Mouse (Mus musculus): Measurements from ENCODE around the gene Fam178b. TPM values are rescaled to one million over a fixed set of nuclear protein-coding genes. Genes with fewer than 3 reads are reported as not detected.
"Not testable (repeated sequence)": the region's sequence is repeated elsewhere in the genome, so short reads cannot be mapped to it uniquely, and the experiment has no call there.

The Fam178b gene
- polyA plus RNA-seq, 1 experiment from 2014 or later, result not detected

DNA sequence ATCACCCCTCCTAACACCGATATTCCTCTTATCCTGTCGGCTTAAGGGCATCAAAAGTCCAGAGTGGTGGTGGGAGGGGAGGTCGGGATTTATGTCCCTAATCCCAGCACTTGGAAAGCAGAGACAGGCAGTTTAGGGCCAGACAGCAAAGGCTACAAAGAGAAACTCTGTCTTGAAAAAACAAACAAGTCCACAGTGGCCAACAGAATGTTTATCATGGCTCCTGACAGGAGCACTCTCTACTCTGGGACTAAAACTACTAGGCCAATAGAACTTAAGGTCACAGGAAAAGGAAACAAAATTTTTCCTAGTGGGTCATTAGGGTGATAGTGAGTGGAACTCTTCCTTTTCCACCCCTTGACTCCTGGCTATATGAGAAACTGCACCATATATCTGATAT is 8.0 kb downstream of the Fam178b start:
- ChIA-PET POLR2A (no interaction called here), CTCF (no interaction called here)
- in situ Hi-C loops (cut with MboI; ENCODE audit: low pct_unique_long_range_greater_than_20kb), result no loop called here
- DNase-seq (ENCODE audit: low read depth, low spot score), result no peak
- H3K27me3 ChIP-seq, result no peaks in the 10 kb centered on the region
- TF ChIP-seq CTCF (IDR thresholded peaks at IDR 0.05), result no peak
- no peak for ATAC-seq

- no peak for DNase-seq (ENCODE audit: low read depth, low spot score)
- TF ChIP-seq CTCF (IDR thresholded peaks at IDR 0.05), result no peak
- no peaks in the 10 kb centered on the region for H3K27me3 ChIP-seq
- in situ Hi-C loops (cut with MboI; ENCODE audit: low pct_unique_long_range_greater_than_20kb), result no loop called here
- ChIA-PET POLR2A (no interaction called here), CTCF (interaction anchor here (1.0 kb wide), 1 partner anchor 125 kb away, joined by 3 read pairs; the partner anchor contains the start of gene Ankrd39)
- ATAC-seq, result no peak
Measured at GRCm38 (mm10) chr1:36672648-36673350, 10.2 kb downstream of the Fam178b start.

GRCm38 (mm10) chr1:36671260-36671659 is 11.7 kb downstream of the Fam178b start:
- ChIA-PET POLR2A (no interaction called here), CTCF (no interaction called here)
- DNase-seq (ENCODE audit: low read depth, low spot score) (no peak), ATAC-seq (no peak)
- TF ChIP-seq CTCF (IDR thresholded peaks at IDR 0.05), result no peak
- no peaks in the 10 kb centered on the region for H3K27me3 ChIP-seq
- in situ Hi-C loops (cut with MboI; ENCODE audit: low pct_unique_long_range_greater_than_20kb), result no loop called here

DNA sequence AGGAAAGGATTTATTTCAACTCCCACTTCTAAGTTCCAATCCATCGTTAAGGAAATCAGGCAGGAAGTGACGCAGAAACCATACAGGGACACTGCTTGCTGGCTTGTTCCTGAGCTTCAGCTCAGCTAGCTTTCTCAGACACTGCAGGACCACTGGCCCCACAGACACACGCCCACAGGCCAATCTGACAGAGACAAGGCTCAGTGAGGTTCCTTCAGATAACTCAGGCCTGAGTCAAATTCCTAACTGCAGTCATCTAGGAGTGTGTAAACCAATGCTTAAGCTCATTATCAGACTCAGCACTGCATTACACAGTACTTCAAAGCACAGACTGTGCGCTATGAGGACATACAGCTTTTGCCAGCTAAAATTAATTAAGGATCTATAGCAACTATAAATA is 12.7 kb downstream of the Fam178b start:
- no peaks in the 10 kb centered on the region for H3K27me3 ChIP-seq
- CTCF ChIA-PET, result no interaction called here
- no peak for ATAC-seq
- TF ChIP-seq CTCF (IDR thresholded peaks at IDR 0.05), result no peak
- POLR2A ChIA-PET, result no interaction called here
- in situ Hi-C loops (cut with MboI; ENCODE audit: low pct_unique_long_range_greater_than_20kb), result no loop called here
- no peak for DNase-seq (ENCODE audit: low read depth, low spot score)

DNA sequence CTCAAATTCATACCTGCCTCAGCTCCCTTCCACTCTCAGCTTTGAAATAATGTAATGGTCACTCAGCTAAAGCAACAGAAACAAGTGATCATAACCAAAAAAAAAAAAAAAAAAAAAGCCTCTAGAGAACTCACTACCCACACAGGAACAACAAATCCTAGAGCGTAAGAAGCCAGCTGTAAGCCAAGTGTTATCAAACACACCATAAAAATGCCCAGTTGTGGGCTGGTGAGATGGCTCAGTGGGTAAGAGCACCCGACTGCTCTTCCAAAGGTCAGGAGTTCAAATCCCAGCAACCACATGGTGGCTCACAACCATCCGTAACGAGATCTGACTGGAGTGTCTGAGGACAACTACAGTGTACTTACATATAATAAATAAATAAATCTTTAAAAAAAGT is 15.0 kb downstream of the Fam178b start:
- ATAC-seq; DNase-seq (ENCODE audit: low read depth, low spot score); POLR2A ChIA-PET; in situ Hi-C loops (cut with MboI; ENCODE audit: low pct_unique_long_range_greater_than_20kb); H3K27me3 ChIP-seq: not testable (repeated sequence)
- CTCF ChIA-PET, result interaction anchor here (1.6 to 1.9 kb wide), 2 partner anchors 15 to 121 kb away, joined by 4 to 5 read pairs; partner anchors contain the start of genes Ankrd39 and Fam178b

DNA sequence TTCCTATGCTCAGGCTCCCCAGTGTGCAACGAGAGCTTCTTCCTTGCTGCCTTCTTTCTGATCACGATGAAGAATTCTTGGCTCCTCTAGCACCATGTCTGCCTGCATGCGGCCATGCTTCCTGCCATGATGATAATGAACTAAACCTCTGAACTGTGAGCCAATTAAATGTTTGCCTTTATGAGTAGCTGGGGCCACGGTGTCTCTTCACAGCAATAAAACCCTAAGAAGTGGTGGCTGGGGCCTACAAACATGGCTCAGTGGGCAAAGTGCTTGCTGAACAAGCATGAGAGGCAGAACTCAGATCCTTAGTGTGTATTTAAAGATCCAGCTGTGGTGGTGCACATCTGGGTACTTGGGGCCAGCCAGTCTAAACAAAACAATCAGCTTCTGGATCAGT is 17.0 kb downstream of the Fam178b start:
- ChIA-PET CTCF (interaction anchor here (1.5 kb wide), 1 partner anchor 119 kb away, joined by 4 read pairs; the partner anchor contains the start of gene Ankrd39), POLR2A (no interaction called here)
- H3K27me3 ChIP-seq, result no peaks in the 10 kb centered on the region
- no peak for DNase-seq (ENCODE audit: low read depth, low spot score)
- in situ Hi-C loops (cut with MboI; ENCODE audit: low pct_unique_long_range_greater_than_20kb), result no loop called here
- no peak for ATAC-seq
- no peak for TF ChIP-seq CTCF (IDR thresholded peaks at IDR 0.05)

DNA sequence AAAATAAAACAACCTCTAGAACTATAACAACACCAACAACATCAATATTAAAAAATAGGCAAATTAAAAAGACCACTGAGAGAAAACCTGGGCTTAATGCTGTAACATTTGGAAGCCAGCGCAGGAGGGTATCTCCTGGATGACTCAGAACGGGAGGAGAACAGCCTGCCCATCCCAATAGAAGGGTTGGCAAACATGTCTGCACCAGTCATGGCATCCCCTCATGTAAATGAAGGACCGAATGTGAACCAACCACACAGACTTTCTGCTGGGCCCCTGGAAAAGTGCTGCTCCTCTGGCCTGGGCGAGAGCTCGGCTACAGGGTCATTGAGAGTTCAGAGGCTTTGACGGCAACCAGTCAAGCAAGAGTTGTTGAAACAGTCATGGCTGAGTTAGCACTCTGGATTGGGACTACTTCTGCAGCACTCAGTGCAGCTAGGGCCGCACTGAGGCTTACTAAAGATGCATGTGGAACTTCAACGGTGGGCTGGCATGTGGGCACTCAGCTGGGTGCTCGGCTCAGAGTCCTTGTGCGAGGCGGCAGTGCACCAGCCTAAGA is 17.7 kb downstream of the Fam178b start:
- ATAC-seq, result peak; percentile 26
- in situ Hi-C loops (cut with MboI; ENCODE audit: low pct_unique_long_range_greater_than_20kb), result no loop called here
- ChIA-PET CTCF (interaction anchor here (1.5 kb wide), 1 partner anchor 118 kb away, joined by 4 read pairs; the partner anchor contains the start of gene Ankrd39), POLR2A (no interaction called here)
- TF ChIP-seq CTCF (IDR thresholded peaks at IDR 0.05), result no peak
- no peaks in the 10 kb centered on the region for H3K27me3 ChIP-seq
- no peak for DNase-seq (ENCODE audit: low read depth, low spot score)

- peak; percentile 27 for TF ChIP-seq CTCF (IDR thresholded peaks at IDR 0.05)
- no peaks in the 10 kb centered on the region for H3K27me3 ChIP-seq
- POLR2A ChIA-PET, result interaction anchor here (0.6 to 1.9 kb wide), 3 partner anchors 106 to 1348 kb away, joined by 3 to 9 read pairs (median 5); partner anchors contain the start of gene Sema4c
- in situ Hi-C loops (cut with MboI; ENCODE audit: low pct_unique_long_range_greater_than_20kb), result no loop called here
- CTCF ChIA-PET, result interaction anchor here (1.3 kb wide), 1 partner anchor 117 kb away, joined by 5 read pairs; the partner anchor contains the start of gene Ankrd39
- ATAC-seq (no peak), DNase-seq (ENCODE audit: low read depth, low spot score) (no peak)
Measured at GRCm38 (mm10) chr1:36664457-36664856, 18.5 kb downstream of the Fam178b start.

DNA sequence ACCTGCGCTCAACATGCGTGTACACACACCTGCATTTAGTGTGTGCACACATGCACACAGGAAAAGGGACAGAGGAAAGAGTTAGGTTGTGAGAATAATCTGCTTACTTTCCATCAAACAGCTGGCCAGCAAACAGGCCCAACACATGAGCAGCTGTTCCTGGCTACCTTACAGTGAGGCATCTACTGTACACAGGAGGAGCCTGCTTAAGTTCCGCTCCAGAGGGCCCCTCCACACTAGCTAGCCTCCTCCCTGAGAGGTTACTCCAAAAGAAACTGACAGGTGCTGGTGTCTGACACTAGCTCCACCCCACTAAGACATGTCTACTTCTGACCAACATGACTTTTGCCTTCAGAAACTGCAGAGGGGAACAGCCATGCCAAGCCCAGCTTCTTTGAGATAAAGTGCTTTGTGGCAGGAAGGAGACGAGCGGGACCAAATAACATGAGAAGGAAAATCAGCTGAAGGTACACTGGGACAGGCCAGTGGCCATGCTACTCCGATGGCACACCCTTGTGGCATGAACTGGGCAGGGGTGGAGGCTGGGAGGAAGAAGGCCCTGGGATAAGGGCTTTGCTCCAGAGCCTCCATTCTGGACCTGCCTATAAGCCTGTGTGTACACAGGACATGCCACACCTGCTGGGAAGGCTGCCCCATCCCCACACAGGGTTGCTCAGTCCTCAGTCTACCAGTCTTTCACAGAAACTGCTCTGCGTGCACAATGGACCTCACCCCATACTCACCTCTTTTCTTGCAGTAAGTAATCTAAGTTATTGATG is 24.2 kb downstream of the Fam178b start:
- ATAC-seq (no peak), DNase-seq (ENCODE audit: low read depth, low spot score) (no peak)
- no peak for TF ChIP-seq CTCF (IDR thresholded peaks at IDR 0.05)
- CTCF ChIA-PET, result no interaction called here
- POLR2A ChIA-PET, result no interaction called here
- in situ Hi-C loops (cut with MboI; ENCODE audit: low pct_unique_long_range_greater_than_20kb), result no loop called here
- H3K27me3 ChIP-seq, result no peaks in the 10 kb centered on the region

DNA sequence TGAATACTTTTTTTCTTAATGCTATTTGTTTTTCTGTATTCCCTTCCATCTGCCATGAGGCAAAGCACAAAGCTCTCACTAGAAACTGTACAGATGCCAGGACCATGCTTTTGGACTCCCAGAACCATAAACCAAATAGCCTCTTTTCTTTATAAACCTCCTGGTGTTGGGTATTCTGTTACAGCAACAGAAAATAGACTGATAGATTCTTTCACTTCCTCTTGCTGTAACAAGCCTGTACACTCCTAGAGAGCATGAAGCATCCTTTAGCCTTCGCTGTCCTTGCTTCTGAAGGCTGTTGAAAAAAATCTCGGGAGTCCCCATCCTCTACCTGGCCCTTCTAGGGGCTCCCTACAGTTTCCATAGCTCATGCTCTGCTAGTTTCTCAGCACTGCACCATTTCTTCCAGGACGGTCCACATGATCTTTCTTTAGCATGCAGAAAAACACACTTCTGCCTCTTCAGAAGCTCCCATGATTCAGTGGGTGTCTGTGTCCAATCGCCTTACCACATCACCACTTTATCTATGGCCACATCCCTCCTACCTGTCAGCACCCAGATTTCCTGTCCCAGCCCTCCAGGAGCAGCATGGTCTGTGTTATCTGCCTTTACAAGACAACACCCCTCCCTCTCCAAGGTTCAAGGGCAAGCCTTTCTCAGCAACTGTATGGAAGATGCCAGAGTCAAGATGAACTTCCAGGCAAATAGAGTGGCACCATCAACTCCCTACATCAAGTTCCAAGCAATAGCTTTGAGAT is 25.1 kb downstream of the Fam178b start:
- DNase-seq (ENCODE audit: low read depth, low spot score) (no peak), ATAC-seq (no peak)
- POLR2A ChIA-PET, result no interaction called here
- no peak for TF ChIP-seq CTCF (IDR thresholded peaks at IDR 0.05)
- in situ Hi-C loops (cut with MboI; ENCODE audit: low pct_unique_long_range_greater_than_20kb), result no loop called here
- CTCF ChIA-PET, result no interaction called here
- H3K27me3 ChIP-seq, result no peaks in the 10 kb centered on the region
